Mouse (Mus musculus) liver, embryonic 11.5 days (tissue): ENCODE data around the gene Nfkbia. TPM values are rescaled to one million over a fixed set of nuclear protein-coding genes. Genes with fewer than 3 reads are reported as not detected.

Experiments used
- ATAC-seq: fragments of 200-750 bp; cut with Nextera tagmentation; replicated peaks from 2 replicates; pipeline ENCODE4 v1.8.0; 2017; ENCODE audit warnings: moderate number of reproducible peaks, mild to moderate bottlenecking, moderate TSS enrichment, moderate library complexity; ENCODE audit not compliant: low FRiP score
- DNase-seq: peaks from one replicate; pipeline ENCODE4 v3.0.0-alpha.2; 2017; ENCODE audit warnings: low spot score
- H3K27ac ChIP-seq: fragments of 300-500 bp; sonication (generic); 2 replicates; pipeline ENCODE4 v1.5.1; 2014; ENCODE audit warnings: mild to moderate bottlenecking, low read depth, low read length, control low read depth
- H3K27me3 ChIP-seq: fragments of 300-500 bp; sonication (generic); replicated peaks from 2 replicates; pipeline ENCODE4 v1.6.1; 2014; ENCODE audit warnings: low read length, mixed read lengths; ENCODE audit not compliant: control insufficient read depth, insufficient read depth
- H3K36me3 ChIP-seq: fragments of 300-500 bp; sonication (generic); 2 replicates; pipeline ENCODE4 v1.6.1; 2014; ENCODE audit warnings: mild to moderate bottlenecking, low read length, moderate library complexity, mixed read lengths; ENCODE audit not compliant: control insufficient read depth, insufficient read depth
- H3K4me1 ChIP-seq: fragments of 300-500 bp; sonication (generic); replicated peaks from 2 replicates; pipeline ENCODE4 v1.6.1; 2014; ENCODE audit warnings: low read length, mixed read lengths; ENCODE audit not compliant: control insufficient read depth, insufficient read depth
- H3K4me2 ChIP-seq: fragments of 300-500 bp; sonication (generic); 2 replicates; pipeline ENCODE4 v1.6.1; 2014; ENCODE audit warnings: mild to moderate bottlenecking, control low read depth, moderate library complexity
- H3K4me3 ChIP-seq: fragments of 300-500 bp; sonication (generic); 2 replicates; pipeline ENCODE4 v1.5.1; 2014; ENCODE audit warnings: low read depth, low read length, control low read depth
- H3K9ac ChIP-seq: fragments of 300-500 bp; sonication (generic); 2 replicates; pipeline ENCODE4 v1.6.1; 2014; ENCODE audit warnings: low read depth, low read length, control low read depth
- H3K9me3 ChIP-seq: fragments of 300-500 bp; sonication (generic); 2 replicates; pipeline ENCODE4 v1.6.1; 2016; ENCODE audit warnings: low read length, inconsistent platforms, mixed read lengths; ENCODE audit not compliant: control insufficient read depth
- WGBS: fragments of 180-500 bp; shearing (Covaris S2); extraction: QIAGEN DNeasy Blood & Tissue Kit; methylation state at CpG from one replicate; pipeline ENCODE4 v1.1.7; 2014; 5-methylcytosine and 5-hydroxymethylcytosine counted together
- polyA plus RNA-seq: library from polyadenylated mRNA; unstranded; fragments of >200 nt; fragmentation: Nextera tagmentation; extraction: Ambion mirVana; gene quantifications from 2 replicates; pipeline ENCODE4 v1.2.1, GENCODE M21; 2014

Nfkbia gene
- polyA plus RNA-seq, 1 experiment from 2014 or later = 25.8 TPM

DNA sequence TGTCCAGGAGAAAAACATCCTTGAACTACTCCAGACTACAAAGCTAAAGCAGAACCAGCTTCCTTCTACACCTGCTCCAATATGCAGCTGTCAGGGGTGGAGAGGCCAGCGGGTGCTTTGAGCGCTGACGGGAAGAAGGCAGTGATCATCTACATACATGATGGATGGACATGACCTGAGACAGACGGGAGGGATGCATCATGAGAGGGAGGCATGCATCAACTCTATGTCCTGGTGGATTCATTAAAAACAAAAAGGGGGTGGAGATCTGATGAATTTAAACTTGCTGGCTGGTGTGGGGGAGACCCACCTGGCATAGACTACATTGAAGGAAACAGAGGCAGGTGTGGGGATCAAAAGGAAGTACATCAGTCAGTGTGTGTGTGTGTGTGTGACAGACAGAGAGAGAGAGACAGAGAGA lies 48.4 kb downstream of the Nfkbia start:
- no peak for DNase-seq
- Histone ChIP-seq H3K9ac (no peak overlapping the region), H3K36me3 (no peaks in the 10 kb centered on the region), H3K27me3 (no peaks in the 10 kb centered on the region), H3K4me3 (no peak overlapping the region), H3K27ac (no peak overlapping the region), H3K4me2 (no peak overlapping the region), H3K9me3 (no peaks in the 10 kb centered on the region), H3K4me1 (0 out of 2 replicates have a peak, but pooled peaks cover 7% of the 10 kb centered on the region)
- 82% methylated on average over 4 of the region's 4 CpGs for WGBS
- ATAC-seq = no peak

DNA sequence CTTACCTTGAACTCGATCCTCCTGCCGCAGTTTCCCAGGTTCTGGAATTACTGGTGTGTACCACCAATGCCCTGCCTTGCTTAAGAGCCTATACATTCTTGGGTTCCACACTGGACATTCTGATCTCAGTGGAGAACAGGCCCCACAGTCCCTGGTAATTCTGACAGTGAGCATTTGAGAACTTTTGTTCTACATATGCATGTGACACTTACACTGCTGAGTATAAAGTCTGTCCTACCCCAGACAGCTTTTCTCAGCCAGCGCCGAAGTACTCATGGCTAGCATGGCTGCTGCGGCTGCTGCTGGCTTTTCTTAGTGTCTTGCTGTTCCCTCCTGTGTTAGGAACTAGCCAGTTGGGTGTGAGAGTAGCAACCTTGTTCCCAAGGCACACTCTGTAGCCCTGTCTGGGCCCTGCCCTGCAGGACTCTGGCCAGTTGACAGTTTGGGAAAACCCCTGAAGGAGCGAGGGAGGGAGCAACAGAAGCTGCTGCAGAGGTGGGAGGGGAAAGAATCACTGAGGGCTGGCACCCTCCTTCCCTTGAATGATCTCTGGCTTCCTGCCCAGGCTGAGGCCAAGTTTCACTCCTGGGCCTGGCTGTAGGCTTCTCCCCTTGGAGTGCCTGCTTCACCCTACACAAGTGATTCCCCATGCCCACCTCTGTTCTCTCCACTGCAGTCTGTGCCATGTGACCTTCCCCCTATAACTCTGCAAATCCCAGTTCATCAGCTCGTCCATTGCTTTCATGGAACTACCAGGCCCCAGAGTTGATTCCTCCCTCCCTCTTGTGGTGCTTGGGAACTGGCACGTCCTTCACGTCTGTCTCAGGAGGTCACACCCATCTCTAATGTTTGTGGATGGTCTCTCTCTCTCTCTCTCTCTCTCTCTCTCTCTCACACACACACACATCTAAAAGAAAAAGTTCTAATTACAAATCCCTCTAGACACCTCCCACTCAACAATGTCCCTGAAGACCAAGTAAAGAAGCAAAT lies 49.3 kb downstream of the Nfkbia start:
- WGBS = 62% methylated on average over 9 of the region's 9 CpGs
- Histone ChIP-seq H3K4me1 (peaks cover 10% of the 10 kb centered on the region; the same call in 1 of the 2 replicates), H3K4me3 (no peak overlapping the region), H3K27ac (no peak overlapping the region), H3K27me3 (no peaks in the 10 kb centered on the region), H3K9me3 (no peaks in the 10 kb centered on the region), H3K4me2 (no peak overlapping the region), H3K36me3 (no peaks in the 10 kb centered on the region), H3K9ac (no peak overlapping the region)
- DNase-seq (no peak), ATAC-seq (no peak)

DNA sequence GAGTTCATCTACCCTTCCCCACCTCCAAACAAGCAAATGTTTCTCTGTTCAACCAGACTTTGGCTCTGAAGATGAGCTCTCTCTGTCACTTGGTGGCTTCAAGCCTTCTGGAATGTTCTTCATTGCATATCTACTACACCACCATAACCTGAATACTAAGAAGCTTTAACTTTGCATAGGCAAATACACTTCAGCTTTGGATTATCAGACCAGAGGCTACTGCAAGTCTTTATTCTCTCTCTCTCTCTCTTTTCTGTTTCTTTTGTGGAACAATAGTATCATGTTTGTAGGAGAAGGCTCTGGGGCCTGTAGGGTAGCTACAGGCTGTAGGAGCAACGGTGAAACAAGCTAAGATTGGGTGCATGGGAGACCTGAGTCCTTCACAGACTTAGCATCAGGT lies 50.2 kb downstream of the Nfkbia start:
- Histone ChIP-seq H3K4me1 (peaks cover 12% of the 10 kb centered on the region), H3K9me3 (no peaks in the 10 kb centered on the region), H3K27ac (no peak overlapping the region), H3K36me3 (no peaks in the 10 kb centered on the region), H3K4me3 (no peak overlapping the region), H3K27me3 (no peaks in the 10 kb centered on the region), H3K9ac (no peak overlapping the region), H3K4me2 (no peak overlapping the region)
- ATAC-seq = no peak
- DNase-seq = no peak
- whole genome bisulfite sequencing = 89% methylated on average over 1 of the region's 1 CpGs

DNA sequence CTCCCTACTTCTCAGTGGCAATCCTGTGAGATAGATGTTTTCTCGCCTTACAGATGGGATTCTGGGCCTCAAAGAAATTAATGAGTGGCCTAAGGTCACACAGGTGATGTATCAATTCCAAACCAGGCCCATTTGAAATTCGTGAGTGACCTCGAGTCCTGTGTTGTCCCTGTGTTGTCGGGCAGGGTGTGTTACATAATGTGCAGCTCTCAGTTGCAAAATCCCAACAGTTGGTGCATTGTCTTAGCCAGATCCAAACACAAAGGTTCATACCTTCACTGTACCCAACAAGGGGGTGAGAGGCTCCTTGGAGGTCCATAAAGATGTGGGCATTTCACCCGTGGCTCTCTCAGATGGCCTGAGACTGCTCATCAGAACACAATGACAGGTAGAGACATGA lies 52.0 kb downstream of the Nfkbia start:
- DNase-seq = no peak

More for the DNA sequence above, 52.0 kb downstream of the Nfkbia start:
- Histone ChIP-seq H3K4me2 (no peak overlapping the region), H3K27ac (no peak overlapping the region), H3K27me3 (no peaks in the 10 kb centered on the region), H3K9ac (no peak overlapping the region), H3K36me3 (no peaks in the 10 kb centered on the region), H3K4me3 (no peak overlapping the region), H3K4me1 (peaks cover 16% of the 10 kb centered on the region), H3K9me3 (no peaks in the 10 kb centered on the region)
- ATAC-seq = no peak
- WGBS = 78% methylated on average over 5 of the region's 5 CpGs

Other genes with a start within 250 kb of the Nfkbia start
- gene 1110008L16Rik, start 193.1 kb downstream of the Nfkbia start, polyA plus RNA-seq = 19.0 and 24.8 TPM in 2 replicates
- 18.9 and 21.7 TPM in 2 replicates for gene Ppp2r3c, start 189.6 kb downstream of the Nfkbia start, polyA plus RNA-seq
- gene Psma6, start 108.4 kb downstream of the Nfkbia start, polyA plus RNA-seq = 410 and 426 TPM in 2 replicates
- 0.10 and 0.27 TPM in 2 replicates for gene Aldoart2, start 72.6 kb upstream of the Nfkbia start, polyA plus RNA-seq
- gene Insm2, start 106.8 kb upstream of the Nfkbia start, polyA plus RNA-seq = 0.05 TPM in 1 of 2 replicates, not detected in the other